Mouse (Mus musculus): ENCODE results near the gene Dennd1b.

- TF ChIP-seq CTCF (IDR thresholded peaks at IDR 0.05; ENCODE audit: insufficient read depth, low read depth, low read length) = no peak
- no peak for TF ChIP-seq POLR2A (IDR thresholded peaks at IDR 0.05; ENCODE audit: insufficient read depth, low read depth, low read length)
Measured at GRCm38 (mm10) chr1:139006000-139006399, 42.8 kb downstream of the Dennd1b start.
